Mouse (Mus musculus) urinary bladder, adult 18-20 months (tissue): ENCODE results near the gene Gucy1b1.
A peak's percentile ranks its signal among the peaks of the same experiment; 100 is the strongest.

Experiments
- DNase-seq, 2 experiments: peaks; one replicate each; pipeline ENCODE4 v3.0.0; 2022; ENCODE audit warnings: low spot score in 2 of 2, mixed read lengths in 2 of 2

The Gucy1b1 gene

DNA sequence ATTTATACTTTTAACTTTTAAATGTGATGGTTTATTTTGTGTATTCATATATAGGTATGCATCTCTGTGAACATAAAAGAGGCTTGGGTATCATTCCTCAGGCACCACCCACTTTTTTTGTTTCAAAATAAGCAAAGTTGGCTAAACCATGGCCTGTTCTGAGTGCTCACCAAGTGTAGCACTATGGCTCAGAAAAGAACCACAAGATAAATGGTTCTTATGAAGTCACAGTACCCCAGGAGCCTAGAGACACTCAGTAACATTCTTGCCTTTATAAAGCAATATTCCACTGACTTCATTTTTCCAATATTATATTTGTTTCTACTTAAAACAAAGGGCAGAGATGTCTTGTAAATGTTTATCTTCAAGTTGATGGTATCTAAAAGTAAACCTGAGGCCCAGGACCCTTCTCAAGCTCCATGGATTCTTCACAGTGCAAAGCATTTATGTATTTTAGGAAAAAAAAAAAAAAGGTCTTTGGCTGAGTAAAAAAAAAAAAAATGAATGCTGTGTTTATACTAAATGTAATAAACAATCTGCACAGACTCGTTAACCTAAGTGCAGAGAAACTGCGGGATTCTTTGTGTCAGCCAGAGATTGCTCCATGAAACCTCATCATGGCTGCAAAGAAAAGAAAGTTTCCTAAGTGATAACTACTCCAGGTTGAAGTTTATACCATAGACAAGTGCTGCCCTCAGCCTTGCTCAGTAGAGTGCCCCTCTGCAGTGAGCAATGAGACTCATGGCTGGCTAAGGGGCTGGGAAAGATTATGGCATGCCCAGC is 38.0 kb downstream of the Gucy1b1 start:
- no peak for DNase-seq

DNA sequence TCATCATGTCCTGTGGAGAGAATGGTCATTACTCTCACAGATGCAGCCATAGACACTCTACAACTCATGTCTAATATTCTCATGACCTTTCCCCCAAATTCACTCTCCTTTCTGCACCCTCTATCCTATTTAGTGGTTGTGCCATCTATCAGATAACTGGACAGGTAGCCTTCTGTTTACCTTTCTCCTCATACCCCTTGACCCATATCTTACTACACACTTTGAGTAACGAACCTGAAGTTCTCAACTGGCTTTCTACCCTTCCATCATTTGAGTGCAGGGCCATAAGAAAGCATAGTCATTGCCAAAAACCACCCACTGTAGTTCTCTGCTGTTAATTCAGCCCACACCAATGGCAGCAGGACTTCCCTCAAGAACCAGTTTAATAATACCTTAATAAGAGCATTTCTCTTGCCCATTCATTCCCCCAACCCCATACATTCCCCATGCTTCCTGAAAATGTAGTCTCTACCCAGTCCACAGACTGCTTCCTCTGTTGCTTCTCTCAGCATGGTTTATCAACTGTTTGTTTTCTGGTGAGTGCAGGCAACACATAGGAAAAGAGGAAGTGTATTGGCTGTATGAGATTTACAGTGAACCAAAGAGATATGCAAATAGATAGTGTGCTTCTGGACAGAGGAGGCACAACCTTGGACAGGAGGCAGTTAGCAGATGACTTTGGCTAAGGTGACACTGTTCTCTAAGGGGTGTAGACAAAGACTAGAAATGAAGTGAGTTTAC is 44.3 kb downstream of the Gucy1b1 start:
- DNase-seq: no peak

DNA sequence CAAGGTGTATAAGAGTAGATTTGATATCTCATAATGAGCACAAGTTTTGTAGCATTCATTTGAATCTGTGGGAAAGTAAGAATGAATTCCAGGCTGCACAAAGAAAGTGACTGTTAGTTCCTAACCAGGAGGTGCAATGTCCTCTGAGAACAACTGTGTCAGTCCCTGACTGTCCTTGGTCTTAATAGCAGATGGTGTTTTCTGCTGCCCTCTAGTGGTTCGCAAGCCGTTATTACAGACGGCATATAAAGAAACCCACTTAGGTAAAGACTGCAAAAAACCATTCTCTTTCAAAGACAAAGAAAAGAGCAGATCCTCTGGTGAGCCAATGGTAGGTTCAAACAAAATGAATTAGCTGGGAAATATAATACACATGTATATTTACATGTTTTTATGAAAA is 45.3 kb downstream of the Gucy1b1 start:
- no peak for DNase-seq

DNA sequence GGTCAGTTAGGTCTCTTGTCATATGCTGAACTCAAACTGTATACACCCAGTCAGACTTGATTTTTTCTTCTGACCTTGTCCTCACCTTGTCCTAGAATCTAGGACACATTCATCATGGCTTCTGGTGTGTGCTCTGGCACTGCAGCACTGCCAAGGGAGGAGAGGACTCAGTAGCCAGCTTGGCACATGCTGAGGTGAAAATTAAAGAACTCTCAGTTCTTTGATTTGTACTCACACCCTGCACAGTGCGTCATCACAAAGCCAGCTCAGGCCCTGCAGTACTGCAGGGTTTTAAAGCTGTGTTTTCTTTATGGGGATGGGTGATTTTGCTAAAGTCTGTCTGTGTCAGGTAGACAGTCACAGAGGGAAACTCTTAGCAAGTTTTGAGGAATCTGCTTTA is 47.2 kb downstream of the Gucy1b1 start:
- DNase-seq: no peak

DNA sequence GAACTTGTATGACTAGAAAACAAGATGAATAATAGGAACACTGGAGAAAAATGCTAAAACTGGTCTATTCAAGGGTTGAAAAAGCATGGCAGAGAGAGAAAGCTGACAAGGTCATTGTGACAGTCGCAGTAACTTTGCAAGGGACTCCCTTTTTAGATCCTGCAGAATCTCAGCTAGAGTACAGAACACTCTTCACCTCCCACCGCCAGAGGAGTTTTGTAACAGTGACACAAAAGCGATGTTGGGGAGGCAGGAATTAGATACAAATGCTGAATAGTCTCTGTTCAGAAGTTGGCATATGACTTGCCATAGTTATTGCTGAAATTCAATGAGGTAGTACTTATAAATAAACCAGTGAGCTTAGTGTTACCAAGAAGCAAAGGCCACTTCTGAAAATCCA is 51.4 kb downstream of the Gucy1b1 start:
- DNase-seq: no peak

DNA sequence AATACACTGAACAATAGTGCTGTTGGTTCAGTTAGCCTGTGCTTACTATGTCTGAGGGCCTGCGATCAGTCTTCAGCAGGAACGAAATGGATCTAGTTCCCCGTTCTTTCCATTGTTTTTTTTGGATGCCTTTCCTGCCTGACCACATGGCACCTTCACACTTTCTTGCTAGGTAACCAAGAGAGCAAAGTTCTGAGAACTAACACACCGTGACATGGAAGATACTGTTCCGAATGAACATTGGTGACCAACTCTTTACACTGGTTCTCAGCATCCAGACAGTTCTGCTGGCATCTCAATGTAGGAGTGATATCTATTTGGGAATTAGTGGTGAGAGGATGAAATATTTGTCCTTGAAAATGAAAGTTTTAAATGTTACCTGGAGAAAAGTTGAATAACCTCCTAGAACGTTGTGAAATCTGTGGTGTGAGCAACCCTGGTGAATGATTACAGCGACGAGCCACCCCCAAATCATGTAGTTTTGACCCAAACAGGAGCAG is 52.0 kb downstream of the Gucy1b1 start:
- no peak for DNase-seq

DNA sequence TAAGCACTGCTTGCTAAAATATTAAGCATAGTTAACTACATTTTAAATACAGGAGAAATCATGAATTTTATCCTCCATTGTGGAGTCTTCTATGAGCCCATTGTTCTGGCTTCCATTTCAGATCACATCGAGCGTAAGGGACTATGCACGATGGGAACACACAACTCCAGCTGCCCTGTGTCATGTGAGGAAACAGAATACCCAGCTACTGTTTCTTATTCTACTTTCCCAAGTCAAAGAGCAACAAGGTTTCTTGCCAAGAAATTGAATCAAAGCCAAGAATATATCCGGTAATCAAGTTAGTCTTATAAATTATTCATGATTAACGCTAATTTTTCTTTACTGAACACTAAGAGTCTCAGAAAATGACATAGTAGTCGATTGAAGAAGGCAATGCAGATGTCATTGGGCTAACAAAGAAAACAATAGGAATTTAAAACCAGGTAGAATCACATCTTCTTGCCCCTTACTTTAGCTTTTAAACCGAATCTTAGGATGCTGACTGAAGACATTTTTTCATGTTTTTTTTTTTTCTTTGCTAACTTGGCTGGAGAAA is 60.3 kb downstream of the Gucy1b1 start:
- no peak for DNase-seq

DNA sequence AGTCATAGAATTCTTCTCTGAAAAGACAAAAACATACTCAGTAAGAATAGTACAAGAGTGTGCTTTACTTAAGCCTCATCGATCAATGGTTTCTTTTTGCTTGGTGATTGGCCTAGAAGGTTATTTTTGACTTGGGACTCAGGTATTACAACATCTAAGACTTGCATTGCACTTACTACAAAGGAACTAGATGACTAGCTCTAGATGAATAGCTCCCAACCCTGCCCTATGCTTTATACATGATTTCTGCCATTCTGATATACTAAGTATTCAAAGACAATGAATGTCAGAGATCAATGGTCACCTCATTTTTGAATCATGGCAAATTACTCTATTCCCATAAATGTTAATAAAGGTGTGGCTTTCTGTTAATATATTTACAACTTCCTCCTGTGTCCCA is 67.5 kb downstream of the Gucy1b1 start:
- DNase-seq: no peak

DNA sequence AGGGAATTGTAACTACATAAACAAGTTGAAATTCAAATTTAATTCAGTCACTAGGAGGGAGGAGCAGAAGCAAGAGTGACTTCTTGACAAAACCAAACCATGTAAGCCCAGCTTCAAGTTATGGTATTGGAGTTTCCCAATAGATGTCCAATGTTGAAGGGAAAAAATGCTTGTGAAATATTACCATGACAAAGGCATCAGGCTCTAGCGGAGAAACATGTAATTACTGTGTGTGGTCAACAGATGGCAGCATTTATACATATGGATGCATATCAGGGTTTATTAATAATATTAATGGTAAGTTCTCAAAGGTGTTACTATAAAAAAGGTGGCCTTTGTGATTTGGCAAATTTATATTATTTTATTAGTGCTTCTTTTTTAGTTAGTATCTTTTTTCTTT is 78.5 kb downstream of the Gucy1b1 start:
- no peak for DNase-seq

DNA sequence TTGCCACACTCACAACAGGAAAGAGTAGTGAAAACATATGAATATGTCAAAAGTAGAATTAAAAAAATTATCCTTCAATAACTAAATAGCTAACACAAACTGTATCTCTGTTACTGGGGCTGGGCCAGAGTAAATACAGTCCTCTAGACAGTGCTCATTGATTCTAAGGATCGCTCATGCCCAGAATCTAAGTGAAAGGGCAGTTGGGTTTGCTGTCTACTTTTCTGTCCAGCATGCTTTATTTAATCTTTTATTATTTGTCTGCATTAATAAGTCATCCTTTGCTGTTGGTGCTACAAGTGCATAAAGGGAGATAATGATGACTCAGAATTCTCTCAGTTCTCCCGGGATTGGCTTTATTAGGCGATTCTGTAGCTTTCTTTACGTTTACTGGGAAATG is 79.1 kb downstream of the Gucy1b1 start:
- DNase-seq: no peak

DNA sequence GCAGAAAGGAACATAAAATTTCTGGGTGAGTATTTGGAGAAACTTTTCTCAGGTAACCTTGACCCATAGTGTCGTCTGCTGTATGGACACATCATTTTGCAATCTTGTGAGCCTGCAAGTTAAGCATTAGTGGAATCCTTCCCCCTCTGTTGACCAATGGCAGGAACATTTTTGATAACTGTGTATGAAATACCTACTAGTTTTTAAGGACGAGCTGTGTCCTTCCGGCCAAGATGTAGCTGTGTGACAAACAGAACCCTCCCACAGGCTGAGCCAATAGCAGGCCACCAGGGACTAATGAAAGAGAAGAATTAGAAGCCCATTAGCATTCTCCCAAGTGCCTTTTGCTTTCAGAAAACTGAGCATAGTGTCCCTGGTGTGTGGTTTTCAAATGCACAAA is 84.0 kb downstream of the Gucy1b1 start:
- no peak for DNase-seq

DNA sequence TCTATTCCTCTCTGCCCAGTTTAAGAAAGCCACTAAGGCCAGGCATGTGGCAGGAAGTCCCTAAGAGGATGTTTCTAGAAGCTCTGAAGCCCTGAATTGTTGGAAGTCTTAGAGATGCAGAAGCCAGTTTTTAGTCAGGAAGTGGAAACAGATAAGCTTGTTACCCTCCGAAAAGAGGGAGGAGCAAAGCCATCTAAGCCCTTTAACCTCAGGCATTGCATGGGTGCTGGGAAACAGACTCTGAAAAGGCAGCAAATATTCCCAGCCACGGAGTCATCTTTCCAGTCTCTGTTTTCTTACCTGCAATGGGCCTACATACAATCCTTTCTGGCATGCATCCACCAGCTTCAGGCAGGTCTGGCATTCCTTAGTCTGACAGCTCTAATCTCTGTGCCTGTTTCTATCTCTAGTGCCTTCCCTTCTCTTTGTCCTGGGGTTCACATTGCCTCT is 84.8 kb downstream of the Gucy1b1 start:
- DNase-seq: no peak

DNA sequence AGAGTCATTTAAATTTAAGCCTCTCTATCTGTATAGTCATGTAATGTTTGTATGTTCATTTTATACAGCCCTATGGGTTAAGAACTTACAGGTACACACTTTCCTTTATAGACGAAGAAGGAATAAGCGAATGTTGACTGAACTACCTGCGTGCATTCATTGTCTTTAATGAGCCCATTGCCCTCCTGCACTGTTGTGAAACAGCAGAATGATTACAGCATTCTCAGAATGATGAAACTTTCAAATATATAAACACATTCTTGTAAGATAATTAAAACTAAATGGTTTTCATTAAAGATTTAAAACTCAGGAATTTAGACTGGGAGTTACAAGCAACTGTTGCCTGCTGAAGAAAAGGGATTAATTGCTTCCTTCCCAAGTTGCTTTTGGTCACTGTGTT is 86.9 kb downstream of the Gucy1b1 start:
- no peak for DNase-seq

DNA sequence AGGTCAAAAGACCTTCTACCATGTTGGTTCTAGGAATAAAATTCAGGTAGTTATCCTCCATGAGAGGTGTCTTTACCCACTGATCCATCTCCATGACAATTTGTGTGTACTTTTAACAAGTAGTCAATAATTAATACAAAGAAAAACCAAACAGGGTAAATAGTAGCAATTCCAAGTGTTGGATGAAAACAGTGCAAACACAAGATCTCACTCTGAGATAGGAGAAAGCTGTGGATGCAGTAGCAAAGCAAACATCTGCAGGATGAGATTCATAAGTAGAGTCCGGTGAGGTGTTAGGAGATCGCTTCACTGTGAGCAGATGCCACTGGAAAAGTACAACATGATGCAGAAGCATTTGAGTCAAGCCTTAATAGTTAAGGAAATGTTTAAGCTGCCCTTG is 88.4 kb downstream of the Gucy1b1 start:
- no peak for DNase-seq

DNA sequence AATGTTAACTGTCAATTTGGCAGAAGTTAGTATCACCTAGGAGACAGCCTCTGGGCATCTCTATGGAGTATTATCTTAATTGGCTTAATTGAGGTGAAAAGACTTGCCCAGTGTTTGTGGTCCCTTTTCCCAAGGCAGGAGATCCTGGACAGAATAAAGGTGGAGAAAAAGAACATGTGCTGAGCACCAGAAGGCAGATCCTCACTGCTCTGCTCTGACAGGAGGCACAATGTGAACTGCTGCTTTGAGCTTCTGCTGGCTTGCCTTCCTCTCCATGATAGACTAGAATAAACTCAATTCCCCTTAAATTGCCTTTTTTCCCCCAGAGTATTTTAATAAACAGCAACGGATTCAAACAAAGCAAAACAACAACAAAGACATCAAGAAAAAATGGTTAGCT is 89.4 kb downstream of the Gucy1b1 start:
- DNase-seq: no peak

DNA sequence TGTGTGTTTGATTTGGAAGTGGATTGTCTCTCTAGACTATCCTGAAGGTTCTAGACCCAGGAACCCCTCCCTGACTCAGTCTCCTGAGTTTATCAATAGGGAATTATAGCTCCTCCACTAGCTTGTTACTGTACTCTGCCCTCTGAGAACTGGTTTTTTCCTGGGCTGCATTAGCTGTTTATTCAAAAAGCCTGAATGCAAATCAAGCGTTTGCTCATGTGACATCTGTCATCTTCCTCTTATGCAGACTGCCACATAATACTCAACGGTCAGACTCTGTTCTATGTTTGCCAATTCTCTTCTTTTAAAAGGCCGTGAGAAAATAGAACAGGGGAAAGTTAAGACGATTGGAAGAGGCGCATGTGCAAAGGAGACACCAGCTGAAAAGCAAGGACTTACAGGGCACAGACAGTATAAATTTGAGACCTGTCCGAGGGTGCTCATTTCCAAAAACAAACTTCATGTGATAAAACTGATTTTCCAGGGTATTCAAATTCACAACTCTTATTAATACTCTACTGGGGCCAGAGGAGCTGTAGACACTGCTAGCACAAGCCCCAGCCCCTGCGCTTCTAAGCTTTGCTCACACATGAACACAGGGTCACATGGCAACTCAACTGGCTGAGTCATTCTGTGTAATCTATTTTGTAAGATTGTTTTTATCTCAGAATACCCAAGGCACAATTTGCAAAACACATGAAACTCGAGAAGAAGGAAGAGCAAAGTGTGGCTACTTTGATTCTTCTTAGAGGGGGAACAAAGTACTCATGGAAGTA is 91.2 kb downstream of the Gucy1b1 start:
- DNase-seq: peak in 1 of 2 experiments; percentile 25
